Mouse (Mus musculus) liver, embryonic 11.5 days (tissue): ENCODE data around the gene Tmod4. TPM values are rescaled to one million over a fixed set of nuclear protein-coding genes. Genes with fewer than 3 reads are reported as not detected.
A peak's percentile ranks its signal among the peaks of the same experiment; 100 is the strongest.

Source experiments
- ATAC-seq: fragments of 200-750 bp; cut with Nextera tagmentation; replicated peaks from 2 replicates; pipeline ENCODE4 v1.8.0; 2017; ENCODE audit warnings: moderate number of reproducible peaks, mild to moderate bottlenecking, moderate TSS enrichment, moderate library complexity; ENCODE audit not compliant: low FRiP score
- DNase-seq: peaks from one replicate; pipeline ENCODE4 v3.0.0-alpha.2; 2017; ENCODE audit warnings: low spot score
- H3K27ac ChIP-seq: fragments of 300-500 bp; sonication (generic); 2 replicates; pipeline ENCODE4 v1.5.1; 2014; ENCODE audit warnings: mild to moderate bottlenecking, low read depth, low read length, control low read depth
- H3K27me3 ChIP-seq: fragments of 300-500 bp; sonication (generic); replicated peaks from 2 replicates; pipeline ENCODE4 v1.6.1; 2014; ENCODE audit warnings: low read length, mixed read lengths; ENCODE audit not compliant: control insufficient read depth, insufficient read depth
- H3K36me3 ChIP-seq: fragments of 300-500 bp; sonication (generic); 2 replicates; pipeline ENCODE4 v1.6.1; 2014; ENCODE audit warnings: mild to moderate bottlenecking, low read length, moderate library complexity, mixed read lengths; ENCODE audit not compliant: control insufficient read depth, insufficient read depth
- H3K4me1 ChIP-seq: fragments of 300-500 bp; sonication (generic); replicated peaks from 2 replicates; pipeline ENCODE4 v1.6.1; 2014; ENCODE audit warnings: low read length, mixed read lengths; ENCODE audit not compliant: control insufficient read depth, insufficient read depth
- H3K4me2 ChIP-seq: fragments of 300-500 bp; sonication (generic); 2 replicates; pipeline ENCODE4 v1.6.1; 2014; ENCODE audit warnings: mild to moderate bottlenecking, control low read depth, moderate library complexity
- H3K4me3 ChIP-seq: fragments of 300-500 bp; sonication (generic); 2 replicates; pipeline ENCODE4 v1.5.1; 2014; ENCODE audit warnings: low read depth, low read length, control low read depth
- H3K9ac ChIP-seq: fragments of 300-500 bp; sonication (generic); 2 replicates; pipeline ENCODE4 v1.6.1; 2014; ENCODE audit warnings: low read depth, low read length, control low read depth
- H3K9me3 ChIP-seq: fragments of 300-500 bp; sonication (generic); 2 replicates; pipeline ENCODE4 v1.6.1; 2016; ENCODE audit warnings: low read length, inconsistent platforms, mixed read lengths; ENCODE audit not compliant: control insufficient read depth
- WGBS: fragments of 180-500 bp; shearing (Covaris S2); extraction: QIAGEN DNeasy Blood & Tissue Kit; methylation state at CpG from one replicate; pipeline ENCODE4 v1.1.7; 2014; 5-methylcytosine and 5-hydroxymethylcytosine counted together
- polyA plus RNA-seq: library from polyadenylated mRNA; unstranded; fragments of >200 nt; fragmentation: Nextera tagmentation; extraction: Ambion mirVana; gene quantifications from 2 replicates; pipeline ENCODE4 v1.2.1, GENCODE M21; 2014

The Tmod4 gene
- polyA plus RNA-seq, 1 experiment from 2014 or later: 1.1 TPM

DNA sequence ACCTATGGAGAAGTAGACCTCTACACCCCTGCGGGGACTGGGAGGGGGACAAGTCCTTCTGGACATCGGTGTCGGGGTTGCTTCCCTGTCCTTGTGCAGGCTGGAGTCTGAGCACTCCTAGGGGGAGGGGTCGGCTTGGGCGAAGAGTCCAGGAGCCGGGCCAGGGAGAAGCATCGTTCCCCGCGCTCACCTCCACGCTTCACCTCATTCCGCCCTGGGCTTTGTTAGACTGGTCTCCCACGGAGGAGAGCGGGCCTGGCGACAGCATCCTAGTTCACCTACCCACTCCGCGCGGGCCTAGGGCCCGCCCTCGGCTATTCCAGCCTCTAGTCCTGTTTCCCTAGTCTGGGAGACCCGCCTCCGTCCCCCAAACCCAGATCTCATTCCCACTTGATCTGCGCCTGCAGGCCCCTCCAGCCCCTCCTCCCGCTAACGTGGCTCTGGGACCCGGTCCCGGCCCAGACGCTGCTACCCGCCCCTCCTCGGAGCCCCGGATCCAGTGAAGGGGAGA lies 36.8 kb downstream of the Tmod4 start:
- ATAC-seq: no peak
- peak overlapping the region; percentile 72 for H3K4me3 ChIP-seq
- H3K27ac ChIP-seq: no peak overlapping the region
- WGBS: 3% methylated on average over 30 of the region's 30 CpGs
- no peak for DNase-seq
- H3K36me3 ChIP-seq: no peaks in the 10 kb centered on the region
- peak overlapping the region; percentile 68 for H3K9ac ChIP-seq
- peaks cover 37% of the 10 kb centered on the region for H3K27me3 ChIP-seq
- no peaks in the 10 kb centered on the region for H3K9me3 ChIP-seq
- H3K4me2 ChIP-seq: peak overlapping the region; percentile 99
- peaks cover 15% of the 10 kb centered on the region for H3K4me1 ChIP-seq

DNA sequence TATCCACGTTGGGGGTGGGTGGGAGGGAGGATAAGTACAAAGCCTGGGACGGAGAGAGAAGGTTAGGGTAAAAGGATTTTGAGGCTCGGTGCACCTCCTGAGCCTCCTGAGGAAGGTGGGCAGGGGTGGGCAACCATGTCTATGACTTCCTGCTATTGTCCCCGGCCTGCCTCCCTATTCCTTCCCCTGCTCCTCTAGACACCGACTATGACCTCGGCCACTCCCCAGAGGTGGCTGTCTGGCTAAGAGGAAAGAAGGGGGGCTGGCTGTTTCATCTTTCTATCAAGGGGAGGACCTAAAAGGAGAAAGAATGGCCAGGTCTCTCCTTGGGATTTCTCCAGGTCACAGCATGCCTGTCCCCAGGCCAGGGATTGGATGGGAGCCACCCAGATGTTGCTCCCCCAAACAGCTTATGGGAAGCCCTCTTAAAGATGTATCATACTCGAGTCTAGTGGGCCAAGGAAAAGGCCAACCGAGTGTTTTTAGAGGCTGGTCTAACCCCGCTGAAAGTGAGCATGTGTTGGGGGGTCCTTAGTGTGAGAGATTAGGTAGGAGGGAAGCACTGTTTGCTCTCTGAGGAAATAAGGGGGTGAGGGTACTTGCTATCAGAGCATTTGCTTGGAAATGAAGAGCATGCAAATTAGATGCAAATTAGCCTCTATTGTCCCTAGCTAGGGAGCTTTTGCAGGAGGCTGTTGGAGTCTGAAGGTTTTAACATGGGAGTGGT lies 37.5 kb downstream of the Tmod4 start:
- DNase-seq (no peak), ATAC-seq (no peak)
- peaks cover 37% of the 10 kb centered on the region for H3K27me3 ChIP-seq
- H3K27ac ChIP-seq: no peak overlapping the region
- H3K4me1 ChIP-seq: peaks cover 15% of the 10 kb centered on the region
- no peaks in the 10 kb centered on the region for H3K9me3 ChIP-seq
- WGBS: 12% methylated on average over 9 of the region's 9 CpGs
- no peaks in the 10 kb centered on the region for H3K36me3 ChIP-seq
- H3K4me2 ChIP-seq: peak overlapping the region; percentile 99
- no peak overlapping the region for H3K9ac ChIP-seq
- peak overlapping the region; percentile 72 for H3K4me3 ChIP-seq

DNA sequence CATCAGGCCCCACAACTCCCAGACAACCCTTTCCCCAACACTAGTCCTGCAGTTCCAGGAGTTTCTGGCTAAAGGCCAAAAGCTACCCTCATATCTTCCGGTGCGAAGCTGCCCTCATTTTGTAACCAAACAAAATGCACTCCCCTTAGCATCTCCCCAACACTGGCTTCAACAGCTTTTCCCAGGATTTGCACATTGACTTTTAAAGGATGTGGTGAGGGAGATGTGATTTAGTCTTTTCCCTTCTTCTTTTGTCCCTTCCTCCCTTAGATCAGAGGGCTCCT lies 38.0 kb downstream of the Tmod4 start:
- DNase-seq (no peak), ATAC-seq (no peak)
- Histone ChIP-seq H3K4me1 (peaks cover 15% of the 10 kb centered on the region), H3K27me3 (peaks cover 37% of the 10 kb centered on the region), H3K36me3 (no peaks in the 10 kb centered on the region), H3K4me2 (peak overlapping the region; percentile 99; the same call in 1 of the 2 replicates), H3K9me3 (no peaks in the 10 kb centered on the region), H3K27ac (no peak overlapping the region), H3K9ac (no peak overlapping the region), H3K4me3 (no peak overlapping the region)
- 51% methylated on average over 2 of the region's 2 CpGs for WGBS

DNA sequence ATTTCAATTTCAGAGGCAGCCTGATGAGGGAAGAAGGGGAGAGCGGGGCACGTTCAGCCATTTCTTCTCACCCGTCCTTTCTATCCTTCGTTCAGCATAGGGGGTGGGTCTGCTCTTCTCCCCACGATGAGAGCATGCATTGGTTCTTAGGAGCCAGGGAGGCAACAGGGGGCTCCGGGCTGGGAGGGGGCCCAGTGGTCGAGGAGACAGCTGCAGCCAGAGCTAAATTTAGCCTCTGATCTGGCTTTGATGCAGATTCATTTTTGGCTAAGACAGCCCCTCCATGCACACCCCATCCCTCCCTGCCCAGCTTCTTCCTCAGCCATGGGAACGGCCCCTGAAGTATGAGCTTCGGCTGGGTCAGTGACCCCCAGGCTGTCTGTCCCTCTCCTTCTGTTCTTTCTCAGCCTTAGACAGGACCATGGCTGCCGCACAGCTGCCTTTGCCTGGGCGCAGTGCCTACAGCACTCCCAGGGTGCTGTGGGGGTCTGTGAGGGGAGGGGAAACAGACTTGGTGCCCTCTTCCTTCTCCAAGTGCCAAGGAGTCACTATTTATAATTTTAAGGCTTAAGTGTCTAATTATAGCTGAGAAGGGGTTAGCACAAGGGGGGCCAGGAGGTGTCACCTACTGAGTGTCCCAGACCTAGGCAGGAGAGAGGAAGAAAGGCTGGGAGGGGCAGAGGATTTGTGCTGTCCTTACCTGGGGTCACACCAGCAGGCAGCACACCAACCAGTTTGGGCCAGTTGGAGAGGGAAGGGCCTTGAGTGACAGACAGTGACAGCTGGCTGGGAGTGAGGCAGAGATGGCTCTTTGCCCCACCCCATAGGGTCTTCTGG lies 39.4 kb downstream of the Tmod4 start:
- no peak overlapping the region for H3K9ac ChIP-seq
- peaks cover 15% of the 10 kb centered on the region for H3K4me1 ChIP-seq
- no peak overlapping the region for H3K4me3 ChIP-seq
- no peak overlapping the region for H3K4me2 ChIP-seq
- H3K36me3 ChIP-seq: no peaks in the 10 kb centered on the region
- no peak overlapping the region for H3K27ac ChIP-seq
- no peaks in the 10 kb centered on the region for H3K9me3 ChIP-seq
- DNase-seq (no peak), ATAC-seq (no peak)
- peaks cover 37% of the 10 kb centered on the region for H3K27me3 ChIP-seq
- 53% methylated on average over 11 of the region's 11 CpGs for WGBS

DNA sequence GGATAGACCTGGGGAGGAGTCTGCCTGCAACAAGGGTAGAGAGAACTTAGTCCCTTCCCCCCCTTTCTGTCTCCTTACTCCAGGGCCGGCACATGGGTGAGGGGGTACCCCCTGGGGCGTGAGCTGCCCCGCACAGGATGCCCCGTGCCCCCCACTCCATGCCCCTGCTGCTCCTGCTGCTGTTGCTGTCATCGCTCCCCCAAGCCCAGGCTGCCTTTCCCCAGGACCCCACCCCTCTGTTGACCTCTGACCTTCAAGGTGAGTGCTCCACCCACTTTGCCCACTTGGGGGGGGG lies 39.9 kb downstream of the Tmod4 start:
- H3K9ac ChIP-seq: no peak overlapping the region
- no peak overlapping the region for H3K4me3 ChIP-seq
- ATAC-seq (no peak), DNase-seq (no peak)
- no peak overlapping the region for H3K4me2 ChIP-seq
- no peaks in the 10 kb centered on the region for H3K9me3 ChIP-seq
- 70% methylated on average over 5 of the region's 5 CpGs for WGBS
- no peaks in the 10 kb centered on the region for H3K36me3 ChIP-seq
- H3K27ac ChIP-seq: no peak overlapping the region
- peaks cover 39% of the 10 kb centered on the region for H3K27me3 ChIP-seq
- peaks cover 15% of the 10 kb centered on the region for H3K4me1 ChIP-seq

GRCm38 (mm10) chr3:95164840-95165239 lies 40.6 kb downstream of the Tmod4 start:
- ATAC-seq: no peak
- H3K9me3 ChIP-seq: no peaks in the 10 kb centered on the region
- H3K27me3 ChIP-seq: peaks cover 40% of the 10 kb centered on the region
- H3K4me3 ChIP-seq: no peak overlapping the region
- no peak overlapping the region for H3K9ac ChIP-seq
- no peak for DNase-seq
- no peaks in the 10 kb centered on the region for H3K36me3 ChIP-seq
- 57% methylated on average over 5 of the region's 5 CpGs for WGBS
- peaks cover 10% of the 10 kb centered on the region for H3K4me1 ChIP-seq
- H3K4me2 ChIP-seq: no peak overlapping the region
- no peak overlapping the region for H3K27ac ChIP-seq

DNA sequence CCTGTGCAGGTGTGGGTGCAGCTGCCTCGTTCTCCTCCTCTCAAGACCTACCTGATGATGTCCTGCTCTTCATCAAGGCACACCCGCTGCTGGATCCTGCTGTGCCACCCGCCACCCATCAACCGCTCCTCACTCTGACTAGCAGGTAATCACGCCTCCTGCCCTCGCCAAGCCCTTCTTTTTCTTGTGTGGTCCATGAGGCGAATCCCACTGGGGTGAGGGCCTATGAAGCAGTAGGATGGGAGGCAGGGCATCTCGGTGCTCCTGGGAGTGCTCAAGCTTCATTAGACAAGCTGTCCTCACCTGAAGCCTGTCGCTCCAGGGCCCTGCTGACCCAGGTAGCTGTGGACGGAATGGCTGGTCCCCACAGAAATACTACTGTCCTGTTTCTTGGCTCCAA lies 45.7 kb downstream of the Tmod4 start:
- peaks cover 47% of the 10 kb centered on the region for H3K27me3 ChIP-seq
- H3K9ac ChIP-seq: no peak overlapping the region
- no peak for ATAC-seq
- H3K9me3 ChIP-seq: no peaks in the 10 kb centered on the region
- no peak for DNase-seq
- H3K4me3 ChIP-seq: no peak overlapping the region
- peaks cover 13% of the 10 kb centered on the region for H3K4me1 ChIP-seq
- peaks cover 3% of the 10 kb centered on the region; the same call in 1 of the 2 replicates for H3K36me3 ChIP-seq
- 84% methylated on average over 10 of the region's 10 CpGs for WGBS
- no peak overlapping the region for H3K4me2 ChIP-seq
- H3K27ac ChIP-seq: no peak overlapping the region

GRCm38 (mm10) chr3:95171105-95171504 lies 46.8 kb downstream of the Tmod4 start:
- Histone ChIP-seq H3K27ac (no peak overlapping the region), H3K9me3 (no peaks in the 10 kb centered on the region), H3K9ac (no peak overlapping the region), H3K4me2 (no peak overlapping the region), H3K27me3 (peaks cover 47% of the 10 kb centered on the region), H3K4me1 (peaks cover 12% of the 10 kb centered on the region), H3K4me3 (no peak overlapping the region), H3K36me3 (peaks cover 3% of the 10 kb centered on the region; the same call in 1 of the 2 replicates)
- WGBS: 69% methylated on average over 6 of the region's 6 CpGs
- no peak for ATAC-seq
- no peak for DNase-seq
